Mouse (Mus musculus) embryonic facial prominence, embryonic 14.5 days (tissue): Measurements from ENCODE around the gene Wdr63. TPM values are rescaled to one million over a fixed set of nuclear protein-coding genes. Genes with fewer than 3 reads are reported as not detected.
A peak's percentile ranks its signal among the peaks of the same experiment; 100 is the strongest.

Experiments used
- ATAC-seq: fragments of 200-750 bp; cut with Nextera tagmentation; 2 replicates; pipeline ENCODE4 v1.8.0; 2017; ENCODE audit warnings: low read depth, moderate number of reproducible peaks, moderate TSS enrichment
- DNase-seq: peaks from one replicate; pipeline ENCODE4 v3.0.0-alpha.2; 2015; ENCODE audit warnings: low spot score
- H3K27ac ChIP-seq: fragments of 300-500 bp; sonication (generic); replicated peaks from 2 replicates; pipeline ENCODE4 v1.5.1; 2014; ENCODE audit warnings: low read depth, mild to moderate bottlenecking, low read length, moderate library complexity
- H3K27me3 ChIP-seq: fragments of 300-500 bp; sonication (generic); replicated peaks from 2 replicates; pipeline ENCODE4 v1.6.1; 2014; ENCODE audit warnings: low read length; ENCODE audit not compliant: control insufficient read depth, insufficient read depth
- H3K36me3 ChIP-seq: fragments of 300-500 bp; sonication (generic); 2 replicates; pipeline ENCODE4 v1.6.1; 2014; ENCODE audit warnings: low read length, mixed read lengths; ENCODE audit not compliant: control insufficient read depth, insufficient read depth
- H3K4me1 ChIP-seq: fragments of 300-500 bp; sonication (generic); 2 replicates; pipeline ENCODE4 v1.6.1; 2014; ENCODE audit warnings: antibody characterized with exemption, low read length; ENCODE audit not compliant: control insufficient read depth, insufficient read depth
- H3K4me2 ChIP-seq: fragments of 300-500 bp; sonication (generic); 2 replicates; pipeline ENCODE4 v1.6.1; 2014; ENCODE audit warnings: low read depth, mild to moderate bottlenecking, low read length, moderate library complexity, mixed read lengths
- H3K4me3 ChIP-seq: fragments of 300-500 bp; sonication (generic); 2 replicates; pipeline ENCODE4 v1.5.1; 2014; ENCODE audit warnings: low read depth, mild to moderate bottlenecking, low read length
- H3K9ac ChIP-seq: fragments of 300-500 bp; sonication (generic); 2 replicates; pipeline ENCODE4 v1.6.1; 2014; ENCODE audit warnings: low read depth, mild to moderate bottlenecking, low read length, moderate library complexity, mixed read lengths
- H3K9me3 ChIP-seq: fragments of 300-500 bp; sonication (generic); 2 replicates; pipeline ENCODE4 v1.6.1; 2016; ENCODE audit warnings: low read length; ENCODE audit not compliant: control insufficient read depth
- WGBS: fragments of 180-500 bp; shearing (Covaris S2); extraction: QIAGEN DNeasy Blood & Tissue Kit; methylation state at CpG from one replicate; pipeline ENCODE4 v1.1.7; 2014; 5-methylcytosine and 5-hydroxymethylcytosine counted together
- polyA plus RNA-seq: library from polyadenylated mRNA; unstranded; fragments of >200 nt; fragmentation: Nextera tagmentation; extraction: Ambion mirVana; gene quantifications from 2 replicates; pipeline ENCODE4 v1.2.1, GENCODE M21; 2014

Gene Wdr63
- polyA plus RNA-seq: 0.97 and 2.3 TPM in 2 replicates

GRCm38 (mm10) chr3:146107921-146108571 is at the start of gene Wdr63:
Gene Wdr63 (minus strand): TSS chr3:146108130.
- Histone ChIP-seq H3K4me1 (0 out of 2 replicates have a peak, but pooled peaks cover 3% of the 10 kb centered on the region), H3K27ac (no peak within 1 kb of the TSS), H3K27me3 (no peaks in the 10 kb centered on the region), H3K4me2 (peak within 1 kb of the TSS; percentile 89), H3K9me3 (no peaks in the 10 kb centered on the region), H3K9ac (peak within 1 kb of the TSS; percentile 58), H3K36me3 (no peaks in the 10 kb centered on the region), H3K4me3 (peak within 1 kb of the TSS; percentile 46)
- ATAC-seq: peak; percentile 96
- 13% methylated on average over 18 of the region's 18 CpGs for WGBS
- peak; percentile 97 for DNase-seq

- H3K36me3 ChIP-seq: no peaks in the 10 kb centered on the region
- 79% methylated on average over 2 of the region's 2 CpGs for WGBS
- ATAC-seq: no peak
Measured at GRCm38 (mm10) chr3:146156811-146157210, 48.9 kb upstream of the Wdr63 start.

DNA sequence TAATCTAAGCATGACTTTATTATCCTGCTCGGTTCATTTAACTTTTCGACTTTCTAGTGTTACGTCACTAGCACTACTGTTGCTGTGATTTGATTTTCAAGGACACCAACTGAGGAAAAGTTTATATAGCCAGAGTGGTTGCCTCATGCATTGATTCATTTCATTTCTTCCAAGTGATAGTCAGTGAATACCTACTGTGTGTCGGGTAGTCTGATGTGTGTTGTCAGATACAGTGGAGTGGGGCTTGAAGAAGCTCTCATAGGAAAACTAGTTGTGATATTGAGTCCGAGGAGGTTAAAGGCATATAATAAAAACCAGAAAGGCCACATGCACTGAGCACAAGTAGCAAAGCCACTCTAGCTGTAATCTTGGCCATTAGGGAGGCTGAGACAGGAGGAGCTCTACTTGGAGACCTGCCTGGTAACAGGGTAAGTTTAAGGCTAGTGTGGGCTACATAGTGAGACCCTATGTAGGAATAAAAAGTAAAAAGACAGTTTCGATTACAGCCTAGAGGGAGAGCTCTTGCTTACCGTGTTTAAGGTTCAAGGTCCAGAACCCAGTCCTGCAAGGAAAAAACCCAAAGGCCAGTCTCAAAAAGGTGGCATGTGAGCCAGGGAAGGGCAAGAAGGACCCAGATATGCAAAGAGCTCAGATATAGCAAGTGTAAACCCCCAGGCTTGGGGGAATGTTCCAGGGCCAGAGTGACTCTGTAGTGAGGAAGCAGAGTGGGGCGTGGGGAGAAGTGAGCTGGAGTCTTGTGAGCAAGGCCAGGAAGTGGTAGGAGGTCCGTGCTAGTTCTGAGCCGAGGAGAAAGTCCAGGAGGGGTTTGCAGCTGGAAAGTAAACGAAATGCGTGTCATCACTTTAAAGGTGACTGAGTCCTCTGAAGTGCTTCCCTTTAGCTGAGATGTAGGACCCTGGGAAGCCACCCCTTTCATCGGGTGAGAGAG is 48.0 kb upstream of the Wdr63 start:
- no peaks in the 10 kb centered on the region for H3K36me3 ChIP-seq
- H3K27me3 ChIP-seq: peaks cover 9% of the 10 kb centered on the region
- DNase-seq (no peak), ATAC-seq (no peak)
- no peak overlapping the region for H3K4me2 ChIP-seq
- H3K4me3 ChIP-seq: no peak overlapping the region
- H3K4me1 ChIP-seq: peaks cover 6% of the 10 kb centered on the region
- no peaks in the 10 kb centered on the region for H3K9me3 ChIP-seq
- H3K27ac ChIP-seq: no peak overlapping the region
- WGBS: 76% methylated on average over 13 of the region's 13 CpGs
- no peak overlapping the region for H3K9ac ChIP-seq

More at GRCm38 (mm10) chr3:146156811-146157210, 48.9 kb upstream of the Wdr63 start:
- no peak overlapping the region for H3K4me2 ChIP-seq
- H3K9ac ChIP-seq: no peak overlapping the region
- H3K27me3 ChIP-seq: peaks cover 2% of the 10 kb centered on the region; the same call in 1 of the 2 replicates
- no peak overlapping the region for H3K4me3 ChIP-seq
- no peaks in the 10 kb centered on the region for H3K9me3 ChIP-seq
- H3K4me1 ChIP-seq: peaks cover 6% of the 10 kb centered on the region
- DNase-seq: no peak
- no peak overlapping the region for H3K27ac ChIP-seq

DNA sequence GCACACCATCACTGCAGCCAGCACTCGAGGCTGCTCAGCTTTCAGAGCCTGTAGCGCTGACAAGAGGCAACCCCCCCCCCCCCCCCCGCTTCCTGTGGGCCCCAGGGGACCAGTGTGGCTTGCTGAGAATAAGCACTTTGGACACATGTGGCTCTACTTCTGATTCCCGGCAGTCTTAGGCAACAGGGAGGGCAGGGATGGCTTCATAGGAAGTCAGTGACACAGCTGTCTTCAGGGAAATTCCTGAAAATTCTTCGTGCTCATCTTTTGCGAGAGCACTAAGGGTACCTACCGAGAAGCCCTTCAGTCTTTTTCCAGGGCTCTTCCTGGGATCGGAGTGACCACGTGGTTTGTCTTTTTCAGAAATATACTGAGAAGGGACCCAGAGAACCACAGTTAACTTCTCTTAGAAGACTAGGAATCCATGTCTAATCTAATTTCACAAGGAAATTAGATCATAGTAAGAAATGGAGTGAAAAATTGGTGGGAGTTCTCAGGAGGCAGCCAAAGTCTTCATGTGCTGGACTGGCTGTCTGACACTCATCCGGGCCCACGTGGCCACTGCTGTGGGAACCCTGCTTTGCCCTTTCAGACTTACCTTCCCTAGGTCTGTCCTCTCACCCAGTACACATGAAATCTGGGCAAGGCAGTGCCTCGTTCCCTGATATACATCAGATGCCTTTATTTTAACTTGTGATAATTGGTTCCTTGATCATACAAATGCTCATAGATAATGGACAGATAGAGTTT is 46.1 kb upstream of the Wdr63 start:
- ATAC-seq: peak; percentile 70; the same call in 1 of the 2 replicates
- Histone ChIP-seq H3K9ac (0 out of 2 replicates have a peak overlapping the region, but pooled peaks have one; percentile 16), H3K4me3 (no peak overlapping the region), H3K27ac (no peak overlapping the region), H3K36me3 (no peaks in the 10 kb centered on the region), H3K4me1 (peaks cover 10% of the 10 kb centered on the region), H3K9me3 (no peaks in the 10 kb centered on the region), H3K4me2 (peak overlapping the region; percentile 41), H3K27me3 (peaks cover 22% of the 10 kb centered on the region)
- peak; percentile 72 for DNase-seq
- 14% methylated on average over 12 of the region's 12 CpGs for WGBS

GRCm38 (mm10) chr3:146152913-146153312 is 45.0 kb upstream of the Wdr63 start:
- H3K4me1 ChIP-seq: peaks cover 10% of the 10 kb centered on the region
- no peak overlapping the region for H3K4me3 ChIP-seq
- ATAC-seq (no peak), DNase-seq (no peak)
- 73% methylated on average over 2 of the region's 2 CpGs for WGBS
- no peak overlapping the region for H3K27ac ChIP-seq
- H3K9ac ChIP-seq: no peak overlapping the region
- H3K9me3 ChIP-seq: no peaks in the 10 kb centered on the region
- peaks cover 30% of the 10 kb centered on the region for H3K27me3 ChIP-seq
- H3K36me3 ChIP-seq: no peaks in the 10 kb centered on the region
- H3K4me2 ChIP-seq: no peak overlapping the region

GRCm38 (mm10) chr3:146152348-146152747 is 44.4 kb upstream of the Wdr63 start:
- no peak overlapping the region for H3K27ac ChIP-seq
- WGBS: 79% methylated on average over 8 of the region's 8 CpGs
- DNase-seq: no peak
- H3K27me3 ChIP-seq: peaks cover 30% of the 10 kb centered on the region
- H3K36me3 ChIP-seq: no peaks in the 10 kb centered on the region
- no peaks in the 10 kb centered on the region for H3K9me3 ChIP-seq
- H3K4me2 ChIP-seq: no peak overlapping the region
- ATAC-seq: no peak
- peaks cover 10% of the 10 kb centered on the region for H3K4me1 ChIP-seq
- no peak overlapping the region for H3K4me3 ChIP-seq
- no peak overlapping the region for H3K9ac ChIP-seq

- ATAC-seq (no peak), DNase-seq (no peak)
- peaks cover 10% of the 10 kb centered on the region for H3K4me1 ChIP-seq
- WGBS: 91% methylated on average over 8 of the region's 8 CpGs
- no peaks in the 10 kb centered on the region for H3K9me3 ChIP-seq
- H3K4me2 ChIP-seq: no peak overlapping the region
- no peak overlapping the region for H3K4me3 ChIP-seq
- no peak overlapping the region for H3K9ac ChIP-seq
- no peak overlapping the region for H3K27ac ChIP-seq
- H3K36me3 ChIP-seq: no peaks in the 10 kb centered on the region
- peaks cover 30% of the 10 kb centered on the region for H3K27me3 ChIP-seq
Measured at GRCm38 (mm10) chr3:146151755-146152154, 43.8 kb upstream of the Wdr63 start.

DNA sequence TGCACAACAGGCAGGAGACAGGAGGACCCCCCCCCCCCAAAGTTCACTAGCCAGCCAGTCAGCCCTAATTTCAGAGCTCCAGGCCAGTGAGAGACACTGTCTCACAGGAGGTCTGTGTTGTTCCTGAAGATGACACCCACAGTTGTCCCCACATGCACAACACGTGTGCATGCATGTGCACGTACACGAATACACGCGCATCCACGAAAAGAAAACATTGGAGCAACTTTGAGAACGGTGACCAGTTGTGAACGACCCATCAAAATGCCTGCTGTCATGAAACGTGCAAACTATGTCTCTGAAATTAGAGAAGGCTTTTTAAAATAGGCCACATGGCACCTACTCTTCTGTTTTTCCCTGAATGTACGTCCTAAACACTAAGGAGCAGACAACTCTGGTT is 43.4 kb upstream of the Wdr63 start:
- no peak overlapping the region for H3K27ac ChIP-seq
- no peak overlapping the region for H3K4me3 ChIP-seq
- no peaks in the 10 kb centered on the region for H3K36me3 ChIP-seq
- DNase-seq: no peak
- H3K27me3 ChIP-seq: peaks cover 30% of the 10 kb centered on the region
- no peaks in the 10 kb centered on the region for H3K9me3 ChIP-seq
- H3K4me1 ChIP-seq: peaks cover 10% of the 10 kb centered on the region
- ATAC-seq: no peak
- no peak overlapping the region for H3K4me2 ChIP-seq
- 92% methylated on average over 10 of the region's 10 CpGs for WGBS
- H3K9ac ChIP-seq: no peak overlapping the region
